Mouse (Mus musculus) midbrain, embryonic 13.5 days (tissue): ENCODE results near the gene Calcoco1. TPM values are rescaled to one million over a fixed set of nuclear protein-coding genes. Genes with fewer than 3 reads are reported as not detected.

ENCODE experiments used
- microRNA counts: library from miRNA; unstranded; fragments of <30 nt; microRNA quantifications from one replicate; lab custom pipeline; 2016
- microRNA-seq: library from miRNA; unstranded; fragments of <30 nt; microRNA quantifications from one replicate; pipeline ENCODE4, GENCODE M21; 2016
- polyA plus RNA-seq: library from polyadenylated mRNA; unstranded; fragments of >200 nt; fragmentation: Nextera tagmentation; extraction: Ambion mirVana; gene quantifications from 2 replicates; pipeline ENCODE4 v1.2.1, GENCODE M21; 2015

Gene Calcoco1
- polyA plus RNA-seq, 1 experiment from 2014 or later = 51.1 TPM

MicroRNA genes within 50 kb of the gene (microRNA counts, 519-probe panel; counts per million panel counts)
- 110 counts per million, percentile 56 among the panel's probes with 10 or more counts for microRNA mmu-miR-688 (lab: Ali Mortazavi, UCI)

Small RNA genes lying within 50 kb of the gene (microRNA-seq; reads per million reads assigned to microRNA genes)
- not detected for gene Mir688

Other genes starting within 250 kb of the Calcoco1 start
- gene Gm10337, start 218.5 kb downstream of the Calcoco1 start, polyA plus RNA-seq = 4.5 and 16.7 TPM in 2 replicates
- 47.9 and 53.9 TPM in 2 replicates for gene Map3k12, start 205.1 kb downstream of the Calcoco1 start, polyA plus RNA-seq
- gene Tarbp2, start 204.0 kb downstream of the Calcoco1 start, polyA plus RNA-seq = 98.2 and 101 TPM in 2 replicates
- gene Npff, start 197.2 kb downstream of the Calcoco1 start, polyA plus RNA-seq = 2.9 and 5.0 TPM in 2 replicates
- gene Gm28047, start 97.1 kb downstream of the Calcoco1 start, polyA plus RNA-seq = not detected in 2 replicates
- gene Atf7, start 96.7 kb downstream of the Calcoco1 start, polyA plus RNA-seq = 15.9 and 22.1 TPM in 2 replicates
- 58.9 and 59.1 TPM in 2 replicates for gene Atp5g2, start 49.8 kb downstream of the Calcoco1 start, polyA plus RNA-seq
- not detected in 2 replicates for gene Hoxc13, start 198.9 kb upstream of the Calcoco1 start, polyA plus RNA-seq
- gene Hoxc12, start 214.6 kb upstream of the Calcoco1 start, polyA plus RNA-seq = not detected in 2 replicates
- gene Hoxc11, start 232.2 kb upstream of the Calcoco1 start, polyA plus RNA-seq = not detected in 2 replicates
- not detected in 2 replicates for gene Hoxc10, start 244.6 kb upstream of the Calcoco1 start, polyA plus RNA-seq
- gene Hoxc5, start 245.3 kb upstream of the Calcoco1 start, polyA plus RNA-seq = 0.09 TPM in 1 of 2 replicates, not detected in the other